Mouse (Mus musculus) frontal cortex, adult 2 months (tissue): ENCODE measurements around the gene Foxn3. TPM values are rescaled to one million over a fixed set of nuclear protein-coding genes. Genes with fewer than 3 reads are reported as not detected.

Experiments used
- DNase-seq, 2 experiments: peaks; one replicate each; pipeline ENCODE4 v3.0.0; 2022; ENCODE audit warnings: low spot score in 1 of 2; ENCODE audit errors: extremely low spot score in 1 of 2
- polyA plus RNA-seq: library from polyadenylated mRNA; depleted of rRNA; stranded (reverse); fragments of >200 nt; gene quantifications from 2 replicates; pipeline ENCODE4 v1.2.3, GENCODE M21; 2012

Foxn3 gene
- polyA plus RNA-seq, 1 experiment, result 23.6 TPM

GRCm38 (mm10) chr12:99426207-99426916 lies 137.0 kb downstream of the Foxn3 start:
- DNase-seq, result no peak

DNA sequence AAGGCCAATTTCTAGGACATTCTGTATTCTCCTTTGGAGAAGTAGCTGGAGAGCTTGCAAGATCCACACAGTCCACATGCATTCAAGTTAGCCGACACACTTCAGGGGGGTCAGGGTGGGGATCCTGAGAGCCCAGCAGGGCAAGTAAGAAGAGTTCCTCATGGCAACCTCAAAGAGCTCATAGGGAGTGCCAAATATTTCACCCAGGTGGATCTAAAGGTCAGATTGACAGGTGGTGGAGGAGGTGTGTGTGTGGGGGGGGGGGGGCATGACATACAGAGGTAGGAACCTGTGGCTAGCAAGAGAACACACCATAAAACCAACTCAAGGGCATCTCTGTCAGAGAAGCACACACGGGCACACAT lies 144.0 kb downstream of the Foxn3 start:
- no peak for DNase-seq

DNA sequence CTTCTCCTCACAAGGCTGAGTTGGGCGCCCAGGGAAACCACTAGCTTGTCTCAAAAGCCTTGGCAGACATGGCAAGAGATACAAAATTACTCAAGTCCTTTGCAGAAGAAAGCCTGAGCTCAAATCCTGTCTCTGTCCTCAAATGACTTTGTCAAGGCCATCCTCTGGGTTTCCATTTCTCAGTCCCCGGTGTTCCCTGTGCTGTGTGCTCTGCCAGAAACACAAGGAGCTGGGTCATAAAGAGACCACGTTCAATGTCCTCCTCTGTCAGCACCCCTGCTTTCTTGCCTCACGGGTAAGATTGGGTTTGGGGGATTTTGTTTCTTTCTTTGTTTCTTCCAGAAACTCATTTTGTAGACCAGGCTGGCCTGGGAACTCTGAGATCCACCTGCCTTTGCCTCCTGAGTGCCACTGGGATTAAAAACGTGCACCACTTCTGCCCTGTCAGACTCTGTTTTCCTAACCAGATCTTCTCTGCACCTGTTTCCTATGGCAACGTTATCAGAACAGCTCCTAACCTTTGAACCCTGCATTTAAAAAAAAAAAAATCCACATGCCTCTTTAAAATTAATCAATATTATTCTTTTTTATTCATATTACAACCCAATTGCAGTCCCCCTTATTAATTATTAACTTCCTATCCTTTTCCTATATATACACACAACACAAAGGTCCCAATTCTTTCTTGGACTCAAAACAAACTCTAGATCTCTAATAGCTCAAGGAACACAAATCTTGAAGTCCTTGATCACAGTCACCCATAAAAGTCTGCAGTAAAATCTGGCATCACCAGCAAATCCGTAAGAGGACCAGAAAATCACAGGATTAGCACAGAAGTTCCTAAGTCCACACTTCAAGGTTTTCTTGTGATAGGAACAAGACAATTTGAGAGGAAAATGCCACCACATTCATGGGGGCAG lies 144.6 kb downstream of the Foxn3 start:
- DNase-seq, result no peak

- DNase-seq, result peak; percentile 26 to 65
These were observed 145.5 kb downstream of the Foxn3 start for GRCm38 (mm10) chr12:99417885-99418284.

DNA sequence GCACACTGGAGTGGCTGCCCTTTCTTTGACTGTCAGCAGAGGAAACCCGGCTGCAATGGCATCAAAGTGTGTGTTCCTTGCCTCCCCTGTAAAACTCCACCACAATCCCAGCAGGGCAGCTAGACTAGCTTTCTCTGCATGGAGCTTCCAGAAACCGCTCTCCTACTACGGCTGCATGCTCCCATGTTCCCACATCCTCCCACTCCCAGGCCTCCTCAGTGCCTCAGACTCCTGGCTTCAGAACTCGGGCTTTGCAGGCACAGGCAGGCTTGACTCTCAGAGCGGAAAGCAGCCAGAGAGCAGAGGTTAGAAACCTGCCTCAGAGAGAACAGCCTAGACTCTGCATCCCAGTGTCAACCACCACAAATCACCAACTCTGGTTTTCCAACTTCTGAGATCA lies 147.8 kb downstream of the Foxn3 start:
- DNase-seq, result no peak

GRCm38 (mm10) chr12:99412496-99412895 lies 150.9 kb downstream of the Foxn3 start:
- no peak for DNase-seq

- DNase-seq, result no peak
These were observed 151.3 kb downstream of the Foxn3 start for GRCm38 (mm10) chr12:99412034-99412433.

GRCm38 (mm10) chr12:99408651-99409050 lies 154.7 kb downstream of the Foxn3 start:
- no peak for DNase-seq

DNA sequence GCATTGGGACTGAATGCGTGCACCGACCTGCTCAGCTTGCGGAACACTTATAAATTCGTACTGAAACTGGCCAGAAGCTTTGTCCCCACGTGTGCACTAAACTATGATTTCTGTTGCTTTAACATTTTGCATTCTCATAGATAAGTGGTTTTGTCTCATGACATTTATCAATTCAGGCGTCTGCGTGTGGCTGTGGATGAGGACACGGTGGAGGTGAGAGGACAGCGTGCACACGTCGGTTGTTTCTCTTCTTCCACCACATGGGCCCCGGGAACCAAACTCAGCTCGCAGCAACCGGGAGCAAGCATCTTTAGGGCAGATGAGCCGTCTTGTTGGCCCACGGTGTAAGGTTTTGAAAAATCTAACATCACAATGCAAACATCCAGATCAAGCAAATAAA lies 155.3 kb downstream of the Foxn3 start:
- no peak for DNase-seq

GRCm38 (mm10) chr12:99407318-99407716 lies 156.1 kb downstream of the Foxn3 start:
- no peak for DNase-seq

- no peak for DNase-seq
These were observed 156.6 kb downstream of the Foxn3 start for GRCm38 (mm10) chr12:99406697-99407317.

DNA sequence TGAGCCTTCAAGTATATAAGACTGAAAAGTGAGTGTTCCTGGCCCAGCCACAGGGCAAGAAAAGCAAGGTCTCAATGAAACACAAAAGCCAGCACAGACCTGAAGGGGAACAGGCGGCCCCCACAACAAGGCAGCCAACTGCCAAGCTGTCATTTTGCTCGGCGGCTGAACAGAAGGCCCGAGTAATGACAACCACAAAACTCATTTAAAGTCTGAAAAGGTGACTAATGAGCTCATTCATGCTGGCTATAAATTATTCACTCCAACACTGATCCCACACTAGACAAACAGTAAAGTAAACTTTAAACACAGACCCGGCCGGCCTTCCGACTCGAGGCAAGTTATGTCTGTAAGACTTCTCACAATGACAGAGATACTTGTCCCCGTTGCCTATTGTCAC lies 157.1 kb downstream of the Foxn3 start:
- DNase-seq, result no peak

GRCm38 (mm10) chr12:99405401-99405800 lies 158.0 kb downstream of the Foxn3 start:
- DNase-seq, result no peak

DNA sequence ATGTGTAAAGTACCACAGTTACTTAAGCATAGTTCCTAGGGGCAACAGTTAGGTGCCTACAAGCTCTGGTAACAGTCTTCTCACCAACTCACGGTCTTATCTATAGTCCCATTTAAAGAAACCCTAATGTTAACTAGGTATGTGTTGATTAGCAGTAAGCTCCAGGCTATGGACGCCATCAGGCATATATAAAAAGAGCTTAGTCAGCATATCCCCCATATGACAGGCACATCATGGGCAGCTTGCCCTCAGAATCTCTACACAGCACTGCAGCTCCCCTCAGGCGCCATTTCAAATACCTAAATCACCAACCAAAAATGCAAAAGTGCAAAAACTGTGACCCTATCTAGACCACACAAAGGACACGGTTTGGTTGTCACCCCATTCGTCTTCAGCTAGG lies 160.4 kb downstream of the Foxn3 start:
- DNase-seq, result no peak

DNA sequence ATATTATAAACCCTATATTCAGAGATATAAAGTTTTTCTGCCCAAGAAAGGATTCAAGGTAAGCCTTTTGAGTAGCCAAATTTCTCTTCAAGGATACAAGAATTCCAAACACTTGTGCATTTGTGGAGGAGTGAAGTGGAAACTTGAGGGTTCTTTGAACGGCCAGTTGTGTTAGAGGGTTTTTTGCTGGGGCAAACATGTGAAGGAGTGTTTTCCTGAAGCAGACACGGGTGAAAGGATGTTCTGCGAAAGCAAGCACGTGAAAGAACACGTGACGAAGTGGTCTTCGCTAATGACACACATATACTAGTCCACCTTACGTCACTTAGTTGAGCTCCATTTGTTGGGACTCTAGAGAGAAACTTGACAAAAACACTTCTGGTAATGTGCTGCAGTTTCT lies 162.5 kb downstream of the Foxn3 start:
- no peak for DNase-seq

DNA sequence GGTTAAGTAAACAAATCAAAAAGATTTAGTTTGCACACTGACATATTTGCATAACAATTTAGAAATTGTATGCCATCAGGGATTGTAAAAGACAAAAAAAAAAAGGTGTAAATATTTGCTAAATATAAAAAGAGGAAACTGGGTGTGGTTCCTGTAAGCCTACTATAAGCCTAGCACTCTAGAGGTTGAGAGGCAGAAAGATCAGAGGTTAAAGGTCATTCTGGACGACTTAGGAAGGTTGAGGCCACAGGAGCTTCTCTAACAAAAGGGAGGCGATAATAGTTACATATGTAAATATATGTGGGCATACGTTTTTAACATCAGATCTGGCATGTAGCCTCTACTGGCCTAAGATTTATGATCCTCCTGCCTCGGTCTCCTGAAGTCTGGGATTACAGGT lies 163.8 kb downstream of the Foxn3 start:
- DNase-seq, result no peak

DNA sequence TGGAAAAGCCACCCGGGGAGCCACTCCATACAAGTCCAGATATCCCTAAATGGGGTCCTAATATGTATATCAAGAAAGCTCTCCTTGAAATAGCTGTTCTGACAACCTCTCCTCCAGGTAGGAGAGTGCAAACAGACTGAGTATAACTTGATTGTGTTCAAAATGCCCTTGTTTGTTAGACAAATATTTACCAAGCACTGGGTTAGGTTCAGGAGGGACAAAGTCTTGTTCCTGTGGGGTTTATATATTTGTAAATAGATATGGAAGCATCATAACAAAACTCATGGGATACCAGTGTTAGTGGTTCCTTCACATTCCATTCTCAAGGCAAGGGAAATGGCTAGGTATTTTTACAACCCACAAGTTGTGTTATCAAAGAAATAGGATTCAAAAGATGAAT lies 166.9 kb downstream of the Foxn3 start:
- no peak for DNase-seq

DNA sequence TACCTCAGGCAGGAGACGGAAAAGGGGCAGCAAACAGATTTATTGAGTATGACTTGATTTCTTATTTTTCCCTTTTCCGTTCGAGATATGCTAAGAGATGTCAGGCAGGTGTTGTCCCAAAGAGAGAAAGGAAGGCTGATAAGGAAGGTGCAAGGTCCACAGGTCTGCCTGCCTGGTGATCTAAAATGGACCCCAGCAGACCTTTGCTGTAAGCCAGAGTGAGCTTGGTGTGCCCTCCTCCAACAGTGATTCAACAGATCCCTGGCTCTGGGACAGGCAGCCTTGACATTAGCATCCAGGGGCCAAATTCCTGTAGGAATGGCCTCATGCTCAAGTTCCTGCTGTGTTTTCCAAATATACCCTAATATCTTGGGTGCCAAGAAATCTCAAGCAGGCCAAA lies 168.3 kb downstream of the Foxn3 start:
- no peak for DNase-seq

DNA sequence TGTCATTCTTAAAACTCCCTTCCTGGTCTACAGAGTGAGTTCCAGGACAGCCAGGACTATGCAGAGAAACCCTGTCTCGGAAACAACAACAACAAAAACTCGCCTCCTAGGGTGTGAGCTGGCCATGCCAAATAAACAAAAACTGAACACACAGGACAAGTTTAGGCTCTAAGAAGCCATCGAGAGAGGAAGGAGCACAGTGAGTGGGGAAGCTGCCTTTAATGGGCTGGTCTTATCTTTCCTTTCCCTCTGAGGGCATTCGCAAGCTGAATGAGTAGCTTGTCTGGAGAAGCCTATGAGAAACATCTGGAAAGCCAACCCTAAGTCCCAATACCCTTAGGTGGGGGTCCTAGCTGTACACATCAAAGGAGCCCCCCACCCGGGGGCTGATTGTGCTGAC lies 168.7 kb downstream of the Foxn3 start:
- no peak for DNase-seq

GRCm38 (mm10) chr12:99393867-99394630 lies 169.3 kb downstream of the Foxn3 start:
- DNase-seq, result no peak
